Mouse (Mus musculus) gastrocnemius, postnatal 25 days (tissue): ENCODE measurements around the gene Olfr1211. TPM values are rescaled to one million over a fixed set of nuclear protein-coding genes. Genes with fewer than 3 reads are reported as not detected.

Experiments used
- DNase-seq: peaks from one replicate; pipeline ENCODE4 v3.0.0; 2022
- long read RNA-seq, 2 experiments: library from polyadenylated mRNA; stranded (forward); transcript quantifications; one replicate each; pipeline ENCODE4 v2.0.0; 2021
- total RNA-seq, 2 experiments: library from RNA; stranded (reverse); gene quantifications; 1 replicate in 1 of 2; 2 replicates in 1 of 2; pipeline ENCODE4 v1.2.3; 2021

Gene Olfr1211
- not detected for total RNA-seq
- long read RNA-seq, experiment 1: 0 reads
- long read RNA-seq, experiment 2: 0 reads

DNA sequence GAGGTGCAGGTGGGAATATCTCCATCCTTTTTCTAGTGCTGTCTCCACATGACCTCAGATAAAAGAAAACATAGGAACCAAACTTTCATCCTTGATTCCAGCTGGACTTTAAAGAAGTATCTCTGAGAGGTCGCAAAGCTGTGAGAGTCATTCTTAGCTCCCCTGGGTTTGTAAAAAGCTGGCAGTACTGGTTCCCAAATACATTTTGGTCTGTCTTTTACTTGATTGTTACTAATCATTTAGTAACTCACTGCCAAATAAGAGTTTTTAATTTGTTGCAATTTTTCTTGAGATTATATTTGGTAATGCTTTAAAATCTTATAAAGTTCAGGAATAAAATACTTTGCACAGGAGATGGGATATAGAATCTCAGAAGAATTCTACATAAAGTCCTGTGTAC is at the start of gene Olfr1211:
Olfr1211 (minus strand) TSS at position 101 of the 400 bp plus-strand sequence.
- no peak for DNase-seq

DNA sequence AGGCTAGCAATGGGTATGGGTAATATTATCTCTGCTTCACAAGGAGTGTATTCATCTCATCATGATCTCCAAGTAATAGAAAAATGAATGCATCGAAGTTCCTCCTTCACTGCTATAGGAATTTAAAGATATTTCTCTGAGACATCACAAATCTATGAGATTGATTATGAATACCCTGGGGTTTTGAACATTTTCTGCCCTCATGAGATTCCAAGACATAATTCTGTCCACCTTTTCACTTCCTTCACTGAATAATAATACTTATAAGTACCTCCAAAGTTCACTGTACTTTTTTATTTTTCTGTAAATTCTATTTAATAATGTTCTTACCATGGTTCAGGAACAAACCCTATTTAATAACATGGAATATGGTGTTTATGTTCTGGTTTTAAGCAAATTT is 42.3 kb upstream of the Olfr1211 start, which contains the start of gene Gm13762:
Gm13762 (minus strand) TSS at position 101 of the 400 bp plus-strand sequence.
- DNase-seq: no peak

DNA sequence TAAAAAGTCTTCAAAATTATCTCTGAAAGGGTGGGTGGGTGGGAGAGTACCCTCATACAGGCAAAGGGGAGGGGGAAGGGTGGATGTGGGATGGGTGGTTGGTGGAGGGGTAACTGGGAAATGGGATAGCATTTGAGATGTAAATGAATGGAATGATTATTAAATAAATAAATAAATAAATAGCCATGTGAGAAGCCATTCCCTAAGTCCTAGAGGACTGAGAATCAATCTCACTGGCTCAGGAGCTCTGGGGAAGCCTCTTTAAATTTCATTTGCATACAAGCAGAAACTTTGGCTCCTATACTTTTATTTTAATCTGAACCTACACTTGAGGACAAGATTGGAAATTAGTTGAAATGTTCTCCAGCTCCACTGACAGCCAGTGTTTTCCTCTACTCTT is 15.8 kb upstream of the Olfr1211 start, which contains the start of gene Olfr1212:
Olfr1212 (plus strand) TSS at position 301 of the 400 bp plus-strand sequence.
- no peak for DNase-seq

DNA sequence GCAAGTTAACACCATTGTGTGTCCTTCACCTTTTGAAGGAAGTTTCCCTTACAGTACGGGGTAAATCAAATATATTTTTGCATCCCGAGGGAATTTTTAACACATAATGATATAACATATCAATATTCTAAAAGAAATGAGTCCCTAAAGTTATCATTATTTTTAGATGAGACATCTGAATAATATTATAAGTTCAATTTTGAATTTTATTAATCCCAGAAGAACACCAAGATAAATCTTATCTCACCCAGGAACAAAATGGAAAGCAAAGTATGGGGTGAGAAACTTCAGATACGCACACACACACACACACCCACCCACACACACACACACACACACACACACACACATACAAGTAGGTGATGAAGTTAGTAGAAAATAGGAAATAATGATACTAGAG is 22.9 kb downstream of the Olfr1211 start, which contains the start of gene Olfr1209:
Olfr1209 (minus strand) TSS at position 101 of the 400 bp plus-strand sequence.
- DNase-seq: no peak

- no peak for DNase-seq
Measured at GRCm38 (mm10) chr2:88902211-88902610, 35.7 kb downstream of the Olfr1211 start, which contains the start of gene Olfr1208. Gene Olfr1208, minus strand, starts transcription at chr2:88902311.

Other genes starting within 250 kb of the Olfr1211 start
- gene Olfr1195, start 248.9 kb downstream of the Olfr1211 start, total RNA-seq: not detected
- gene Olfr1196, start 233.5 kb downstream of the Olfr1211 start, total RNA-seq: not detected
- gene Olfr1197, start 205.7 kb downstream of the Olfr1211 start, total RNA-seq: not detected
- not detected for gene Olfr1198, start 186.7 kb downstream of the Olfr1211 start, total RNA-seq
- gene Olfr1199, start 177.6 kb downstream of the Olfr1211 start, total RNA-seq: not detected
- not detected for gene Olfr1200, start 167.6 kb downstream of the Olfr1211 start, total RNA-seq
- not detected for gene Olfr1201, start 145.1 kb downstream of the Olfr1211 start, total RNA-seq
- gene Olfr1202, start 123.6 kb downstream of the Olfr1211 start, total RNA-seq: not detected
- not detected for gene Olfr1205, start 108.4 kb downstream of the Olfr1211 start, total RNA-seq
- not detected for gene Olfr1204, start 88.8 kb downstream of the Olfr1211 start, total RNA-seq
- gene Olfr1206, start 74.9 kb downstream of the Olfr1211 start, total RNA-seq: not detected
- not detected for gene Olfr1208, start 35.8 kb downstream of the Olfr1211 start, total RNA-seq
- gene Olfr1209, start 23.0 kb downstream of the Olfr1211 start, total RNA-seq: not detected
- not detected for gene Olfr1212, start 15.9 kb upstream of the Olfr1211 start, total RNA-seq
- not detected for gene Gm13762, start 42.2 kb upstream of the Olfr1211 start, total RNA-seq
- not detected for gene Olfr1214, start 54.5 kb upstream of the Olfr1211 start, total RNA-seq
- not detected for gene Olfr1215, start 68.9 kb upstream of the Olfr1211 start, total RNA-seq
- gene Olfr1216, start 80.2 kb upstream of the Olfr1211 start, total RNA-seq: not detected
- not detected for gene Olfr1217, start 94.0 kb upstream of the Olfr1211 start, total RNA-seq
- not detected for gene Olfr1218, start 123.1 kb upstream of the Olfr1211 start, total RNA-seq
- not detected for gene Olfr1219, start 145.4 kb upstream of the Olfr1211 start, total RNA-seq
- gene Olfr1220, start 168.7 kb upstream of the Olfr1211 start, total RNA-seq: not detected
- gene Olfr1221, start 179.2 kb upstream of the Olfr1211 start, total RNA-seq: not detected
- not detected for gene Olfr1222, start 194.9 kb upstream of the Olfr1211 start, total RNA-seq
- gene Olfr1223, start 213.4 kb upstream of the Olfr1211 start, total RNA-seq: not detected
- gene Olfr1224-ps1, start 226.0 kb upstream of the Olfr1211 start, total RNA-seq: not detected
- gene Olfr1225, start 236.6 kb upstream of the Olfr1211 start, total RNA-seq: not detected